Mouse (Mus musculus) heart, embryonic 11.5 days (tissue): ENCODE data around the gene Gm11146. TPM values are rescaled to one million over a fixed set of nuclear protein-coding genes. Genes with fewer than 3 reads are reported as not detected.

Experiments
- ATAC-seq: fragments of 200-750 bp; cut with Nextera tagmentation; replicated peaks from 2 replicates; pipeline ENCODE4 v1.8.0; 2017; ENCODE audit warnings: moderate library complexity; ENCODE audit not compliant: insufficient number of reproducible peaks, low FRiP score, low TSS enrichment
- H3K27ac ChIP-seq: fragments of 300-500 bp; sonication (generic); 2 replicates; pipeline ENCODE4 v1.5.1; 2014; ENCODE audit warnings: mild to moderate bottlenecking, low read depth, low read length
- H3K27me3 ChIP-seq: fragments of 300-500 bp; sonication (generic); 2 replicates; pipeline ENCODE4 v1.6.1; 2014; ENCODE audit warnings: mild to moderate bottlenecking, low read length, mixed read lengths; ENCODE audit not compliant: control insufficient read depth, insufficient read depth
- H3K36me3 ChIP-seq: fragments of 300-500 bp; sonication (generic); 2 replicates; pipeline ENCODE4 v1.6.1; 2014; ENCODE audit warnings: mild to moderate bottlenecking, low read length, moderate library complexity, mixed read lengths; ENCODE audit not compliant: control insufficient read depth, insufficient read depth
- H3K4me1 ChIP-seq: fragments of 300-500 bp; sonication (generic); 2 replicates; pipeline ENCODE4 v1.6.1; 2014; ENCODE audit warnings: low read length; ENCODE audit not compliant: control insufficient read depth, insufficient read depth
- H3K4me2 ChIP-seq: fragments of 300-500 bp; sonication (generic); 2 replicates; pipeline ENCODE4 v1.6.1; 2014; ENCODE audit warnings: mild to moderate bottlenecking, moderate library complexity
- H3K4me3 ChIP-seq: fragments of 300-500 bp; sonication (generic); 2 replicates; pipeline ENCODE4 v1.5.1; 2014; ENCODE audit warnings: low read depth, low read length
- H3K9ac ChIP-seq: fragments of 300-500 bp; sonication (generic); 2 replicates; pipeline ENCODE4 v1.6.1; 2014; ENCODE audit warnings: mild to moderate bottlenecking, low read depth, low read length, moderate library complexity
- H3K9me3 ChIP-seq: fragments of 300-500 bp; sonication (generic); replicated peaks from 2 replicates; pipeline ENCODE4 v1.6.1; 2016; ENCODE audit warnings: low read length; ENCODE audit not compliant: control insufficient read depth
- WGBS: fragments of 180-500 bp; shearing (Covaris S2); extraction: QIAGEN DNeasy Blood & Tissue Kit; methylation state at CpG from one replicate; pipeline ENCODE4 v1.1.7; 2014; ENCODE audit not compliant: insufficient replicate concordance; 5-methylcytosine and 5-hydroxymethylcytosine counted together
- polyA plus RNA-seq: library from polyadenylated mRNA; unstranded; fragments of >200 nt; fragmentation: Nextera tagmentation; extraction: Ambion mirVana; gene quantifications from 2 replicates; pipeline ENCODE4 v1.2.1, GENCODE M21; 2014

Gene Gm11146
- not detected in 2 replicates for polyA plus RNA-seq

DNA sequence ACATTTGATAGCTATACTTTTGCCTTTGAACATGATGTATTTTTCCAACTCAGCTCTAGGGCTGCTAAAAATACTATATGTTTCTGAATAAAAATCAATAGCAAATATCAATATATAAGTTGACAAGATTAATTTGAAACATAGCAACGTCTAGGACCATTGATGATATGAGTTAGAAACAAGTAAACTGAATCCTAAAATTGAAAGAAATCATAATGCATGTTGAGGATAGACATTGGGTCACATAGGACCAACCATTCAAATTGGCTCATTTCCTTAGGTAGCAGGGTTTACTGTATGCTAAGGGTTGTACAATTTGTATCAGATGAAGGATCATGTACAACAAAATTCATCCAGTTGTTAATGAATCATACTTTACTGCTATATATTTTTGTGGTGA is at the start of gene Gm11146:
TSS of gene Gm11146 (minus strand) at position 101 of the 400 bp plus-strand sequence.
- no peaks in the 10 kb centered on the region for H3K27me3 ChIP-seq
- H3K36me3 ChIP-seq, result no peaks in the 10 kb centered on the region
- no peak for ATAC-seq
- no peak within 1 kb of the TSS for H3K9ac ChIP-seq
- no peak within 1 kb of the TSS for H3K27ac ChIP-seq
- 61% methylated on average over 1 of the region's 1 CpGs for WGBS
- H3K4me3 ChIP-seq, result no peak within 1 kb of the TSS
- H3K4me1 ChIP-seq, result no peaks in the 10 kb centered on the region
- H3K9me3 ChIP-seq, result no peaks in the 10 kb centered on the region
- H3K4me2 ChIP-seq, result no peak within 1 kb of the TSS

DNA sequence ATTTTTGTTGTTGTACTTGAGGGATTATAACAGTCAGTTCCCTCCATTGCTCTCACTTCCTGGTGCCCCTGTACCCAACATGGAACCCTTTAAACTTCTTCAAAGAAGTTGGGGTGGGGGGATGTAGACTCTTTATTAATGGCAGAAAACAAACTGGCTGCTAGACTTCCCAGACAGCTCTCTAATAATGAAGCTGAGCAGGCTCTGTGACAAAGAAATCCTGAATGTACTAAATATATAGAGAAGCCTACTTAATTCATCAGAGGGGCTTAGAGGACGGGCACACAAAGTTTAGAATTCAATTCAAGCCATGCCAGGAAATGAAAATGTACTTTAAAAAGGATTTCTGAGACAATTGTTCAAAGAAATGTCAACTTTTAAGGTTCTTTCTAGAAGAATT is 48.7 kb upstream of the Gm11146 start:
- no peak overlapping the region for H3K4me2 ChIP-seq
- H3K36me3 ChIP-seq, result no peaks in the 10 kb centered on the region
- 86% methylated on average over 1 of the region's 1 CpGs for WGBS
- H3K27me3 ChIP-seq, result no peaks in the 10 kb centered on the region
- no peaks in the 10 kb centered on the region for H3K4me1 ChIP-seq
- H3K27ac ChIP-seq, result no peak overlapping the region
- no peak for ATAC-seq
- no peaks in the 10 kb centered on the region for H3K9me3 ChIP-seq
- H3K9ac ChIP-seq, result no peak overlapping the region
- no peak overlapping the region for H3K4me3 ChIP-seq

DNA sequence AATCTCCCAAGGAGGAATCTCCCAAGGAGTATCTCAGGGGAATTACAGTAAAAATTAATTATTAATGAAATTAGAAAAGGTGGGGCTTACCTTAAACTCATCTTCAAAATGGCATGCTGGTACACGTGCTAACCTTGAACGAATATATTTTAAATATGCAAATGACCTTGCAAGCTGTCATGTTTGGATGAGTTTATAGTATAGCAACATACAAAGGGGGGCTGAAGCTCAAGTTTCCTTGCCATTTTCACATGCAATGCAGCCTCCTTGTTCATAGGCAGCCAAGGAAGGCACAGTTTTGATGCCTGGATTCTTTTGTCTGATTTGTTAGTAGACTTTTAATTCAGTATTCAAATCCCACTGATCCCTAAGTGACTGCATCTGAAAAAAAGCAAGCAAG is 47.1 kb upstream of the Gm11146 start:
- H3K4me1 ChIP-seq, result peaks cover under 1% of the 10 kb centered on the region; the same call in 1 of the 2 replicates
- no peak overlapping the region for H3K4me3 ChIP-seq
- H3K36me3 ChIP-seq, result no peaks in the 10 kb centered on the region
- H3K9me3 ChIP-seq, result no peaks in the 10 kb centered on the region
- WGBS, result 81% methylated on average over 2 of the region's 2 CpGs
- no peak overlapping the region for H3K9ac ChIP-seq
- H3K27ac ChIP-seq, result no peak overlapping the region
- H3K4me2 ChIP-seq, result no peak overlapping the region
- no peaks in the 10 kb centered on the region for H3K27me3 ChIP-seq
- no peak for ATAC-seq

GRCm38 (mm10) chr16:77648181-77648580 is 46.3 kb upstream of the Gm11146 start:
- H3K4me3 ChIP-seq, result no peak overlapping the region
- ATAC-seq, result no peak
- H3K27me3 ChIP-seq, result no peaks in the 10 kb centered on the region
- no peaks in the 10 kb centered on the region for H3K9me3 ChIP-seq
- WGBS, result 60% methylated on average over 2 of the region's 2 CpGs
- peaks cover 5% of the 10 kb centered on the region; the same call in 1 of the 2 replicates for H3K4me1 ChIP-seq
- no peak overlapping the region for H3K9ac ChIP-seq
- no peak overlapping the region for H3K27ac ChIP-seq
- H3K4me2 ChIP-seq, result no peak overlapping the region
- no peaks in the 10 kb centered on the region for H3K36me3 ChIP-seq

DNA sequence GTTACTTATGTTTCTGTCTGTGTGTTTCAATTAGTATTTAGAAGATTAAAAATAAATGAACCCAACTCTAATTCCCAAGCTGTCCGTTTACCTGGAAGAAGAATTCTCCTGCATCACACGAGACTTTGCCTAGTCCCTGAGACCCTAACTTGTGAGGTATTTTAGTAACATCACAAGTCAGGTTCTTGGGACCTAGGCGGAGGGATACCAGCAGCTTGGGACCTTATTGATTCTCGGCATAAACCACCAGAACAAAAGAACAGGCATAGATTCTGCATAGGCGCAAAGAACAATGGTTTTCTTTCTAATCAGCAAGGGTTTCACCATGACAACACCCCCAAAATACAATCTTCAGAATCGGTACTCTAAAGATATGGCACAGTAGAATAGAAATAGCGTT is 44.3 kb upstream of the Gm11146 start:
- Histone ChIP-seq H3K4me2 (no peak overlapping the region), H3K4me3 (no peak overlapping the region), H3K4me1 (peaks cover 9% of the 10 kb centered on the region; the same call in 1 of the 2 replicates), H3K27ac (no peak overlapping the region), H3K9ac (no peak overlapping the region), H3K27me3 (no peaks in the 10 kb centered on the region), H3K9me3 (no peaks in the 10 kb centered on the region), H3K36me3 (no peaks in the 10 kb centered on the region)
- no peak for ATAC-seq
- 69% methylated on average over 7 of the region's 7 CpGs for WGBS

- Histone ChIP-seq H3K9ac (no peak overlapping the region), H3K4me3 (no peak overlapping the region), H3K27ac (no peak overlapping the region), H3K4me2 (no peak overlapping the region), H3K36me3 (no peaks in the 10 kb centered on the region), H3K4me1 (peaks cover 9% of the 10 kb centered on the region; the same call in 1 of the 2 replicates), H3K9me3 (no peaks in the 10 kb centered on the region), H3K27me3 (no peaks in the 10 kb centered on the region)
- 51% methylated on average over 1 of the region's 1 CpGs for WGBS
- no peak; the same call in 1 of the 2 replicates for ATAC-seq
Measured at GRCm38 (mm10) chr16:77644976-77645375, 43.1 kb upstream of the Gm11146 start.

GRCm38 (mm10) chr16:77643871-77644720 is 42.2 kb upstream of the Gm11146 start:
- Histone ChIP-seq H3K4me1 (peaks cover 9% of the 10 kb centered on the region; the same call in 1 of the 2 replicates), H3K9me3 (no peaks in the 10 kb centered on the region), H3K9ac (peak overlapping the region; percentile 60), H3K4me3 (peak overlapping the region; percentile 48), H3K27me3 (no peaks in the 10 kb centered on the region), H3K36me3 (no peaks in the 10 kb centered on the region), H3K27ac (no peak overlapping the region), H3K4me2 (peak overlapping the region; percentile 73)
- WGBS, result 5% methylated on average over 31 of the region's 31 CpGs
- ATAC-seq, result peak; percentile 74

GRCm38 (mm10) chr16:77643036-77643870 is 41.4 kb upstream of the Gm11146 start:
- H3K27ac ChIP-seq, result no peak overlapping the region
- no peak for ATAC-seq

More at GRCm38 (mm10) chr16:77643036-77643870, 41.4 kb upstream of the Gm11146 start:
- no peaks in the 10 kb centered on the region for H3K36me3 ChIP-seq
- no peaks in the 10 kb centered on the region for H3K27me3 ChIP-seq
- peak overlapping the region; percentile 48 for H3K4me3 ChIP-seq
- peaks cover 9% of the 10 kb centered on the region; the same call in 1 of the 2 replicates for H3K4me1 ChIP-seq
- WGBS, result 76% methylated on average over 14 of the region's 14 CpGs
- H3K9ac ChIP-seq, result no peak overlapping the region
- H3K4me2 ChIP-seq, result peak overlapping the region; percentile 73
- no peaks in the 10 kb centered on the region for H3K9me3 ChIP-seq
